Mouse (Mus musculus) cerebellum, adult (tissue): Measurements from ENCODE around the gene Kcnk7.
"Not testable (repeated sequence)": the region's sequence is repeated elsewhere in the genome, so short reads cannot be mapped to it uniquely, and the experiment has no call there.

Source experiments
- ATAC-seq: cut with Nextera tagmentation; 2 replicates; pipeline ENCODE4 v1.9.2; 2017; ENCODE audit warnings: mild to moderate bottlenecking, moderate library complexity, mixed read lengths; ENCODE audit not compliant: insufficient number of reproducible peaks, low FRiP score, low TSS enrichment

Kcnk7 gene

DNA sequence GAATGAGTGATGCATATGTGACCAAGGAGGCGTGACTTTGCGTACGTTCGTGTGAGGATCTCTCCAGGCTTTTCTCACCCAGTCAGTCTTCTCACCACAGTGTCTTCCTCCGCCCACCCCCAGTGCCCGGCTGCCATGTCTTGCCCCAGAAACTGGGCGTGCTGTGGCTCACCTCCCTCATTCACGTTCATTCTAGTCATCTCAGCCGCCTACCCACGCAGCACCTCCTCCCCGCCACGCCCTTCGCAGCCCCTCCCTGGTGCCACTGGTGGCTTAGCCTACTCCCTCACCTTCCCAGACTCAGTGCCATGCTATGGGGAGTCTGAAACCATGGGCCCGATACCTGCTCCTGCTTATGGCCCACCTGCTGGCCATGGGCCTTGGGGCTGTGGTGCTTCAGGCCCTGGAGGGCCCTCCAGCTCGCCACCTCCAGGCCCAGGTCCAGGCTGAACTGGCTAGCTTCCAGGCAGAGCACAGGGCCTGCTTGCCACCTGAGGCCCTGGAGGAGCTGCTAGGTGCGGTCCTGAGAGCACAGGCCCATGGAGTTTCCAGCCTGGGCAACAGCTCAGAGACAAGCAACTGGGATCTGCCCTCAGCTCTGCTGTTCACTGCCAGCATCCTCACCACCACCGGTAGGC is at the start of gene Kcnk7:
Gene Kcnk7 (plus strand): TSS at position 205 of the 638 bp plus-strand sequence.
- ATAC-seq: no peak

DNA sequence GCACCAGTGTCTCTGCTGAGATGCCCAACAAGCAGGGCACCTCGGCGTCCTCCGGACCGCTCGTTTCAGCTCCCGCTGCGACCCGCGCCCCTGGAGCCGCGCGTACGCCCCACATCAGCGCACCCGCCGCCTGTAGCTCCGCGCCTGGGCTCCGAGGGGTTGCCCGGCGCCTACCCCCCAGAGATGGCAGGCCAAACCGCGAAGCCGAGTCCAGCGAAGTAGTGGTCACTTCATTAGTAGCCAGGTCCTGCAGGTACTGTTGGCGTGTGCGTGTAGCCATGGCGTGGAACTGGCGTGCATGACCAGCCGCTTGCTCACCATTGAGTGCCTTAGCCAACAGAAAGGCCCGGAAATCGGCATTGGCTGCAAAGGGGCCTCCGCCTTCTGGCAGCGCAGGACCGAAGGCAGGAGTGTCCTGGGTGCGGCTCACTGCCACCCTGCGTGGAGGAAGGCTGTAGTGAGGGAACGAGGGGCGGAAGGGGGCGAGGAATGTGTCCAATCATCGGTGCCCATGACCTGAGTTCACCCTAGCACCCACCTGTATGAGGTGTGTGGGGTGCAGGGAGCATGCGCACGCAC is 49.4 kb upstream of the Kcnk7 start:
- no peak for ATAC-seq

DNA sequence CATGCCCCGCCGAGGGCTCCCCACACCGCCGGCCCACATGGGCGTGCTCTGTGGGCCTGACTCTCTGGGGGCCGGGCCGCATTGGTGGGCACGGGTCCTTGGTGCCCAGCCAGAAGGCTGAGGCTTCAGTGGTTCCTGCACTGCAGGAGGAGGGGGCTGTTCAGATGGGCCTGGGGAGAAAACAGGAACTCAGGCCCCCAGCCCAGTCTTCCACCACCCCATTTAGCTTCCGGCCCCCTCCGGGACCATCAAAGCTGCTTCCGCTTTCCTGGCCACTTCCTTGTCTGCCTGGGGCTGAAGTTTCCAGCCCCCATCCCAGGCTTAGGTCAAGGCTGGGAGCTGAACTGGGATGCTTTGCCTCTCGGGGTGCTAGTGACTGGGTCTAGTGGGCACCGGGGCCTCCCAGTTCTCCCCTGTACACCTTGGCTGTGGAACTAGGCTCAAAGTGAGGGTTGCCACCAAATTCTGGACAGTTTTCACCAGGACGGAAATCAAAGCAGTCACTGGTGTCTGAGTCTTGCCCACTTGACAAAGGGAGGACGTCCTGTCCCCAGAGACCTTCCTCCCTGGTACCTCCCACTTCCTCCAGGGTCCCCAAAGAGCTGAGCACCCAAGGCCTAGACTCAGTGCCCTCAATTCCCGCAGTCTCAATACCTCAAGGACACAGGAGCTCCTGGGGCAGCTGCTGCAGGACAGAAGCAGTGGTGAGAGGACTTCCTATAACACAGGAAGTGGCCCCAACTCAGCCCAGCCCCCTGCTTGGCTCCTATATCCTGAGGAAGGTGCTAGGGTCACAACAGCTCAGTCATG is 43.0 kb upstream of the Kcnk7 start:
- no peak for ATAC-seq

DNA sequence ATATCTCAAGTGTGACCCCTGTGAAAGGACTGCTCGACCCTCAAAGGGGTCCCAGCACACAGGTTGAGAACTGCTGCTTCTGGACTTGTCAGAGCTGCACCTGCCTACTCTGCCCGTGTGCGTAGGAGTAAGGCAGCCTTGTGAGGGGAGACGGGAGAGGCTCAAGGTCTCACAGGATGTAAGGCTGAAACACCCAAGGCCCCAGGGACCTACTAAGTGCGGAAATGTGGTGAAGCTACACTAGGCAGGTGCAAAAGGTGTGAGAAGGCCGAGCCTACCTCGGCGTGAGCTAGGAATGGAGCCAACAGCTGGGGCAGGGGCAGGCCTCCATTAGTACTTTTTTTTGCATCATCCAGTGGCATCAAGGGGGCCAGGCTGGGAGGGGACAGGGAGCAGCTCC is 41.9 kb upstream of the Kcnk7 start:
- ATAC-seq: no peak

DNA sequence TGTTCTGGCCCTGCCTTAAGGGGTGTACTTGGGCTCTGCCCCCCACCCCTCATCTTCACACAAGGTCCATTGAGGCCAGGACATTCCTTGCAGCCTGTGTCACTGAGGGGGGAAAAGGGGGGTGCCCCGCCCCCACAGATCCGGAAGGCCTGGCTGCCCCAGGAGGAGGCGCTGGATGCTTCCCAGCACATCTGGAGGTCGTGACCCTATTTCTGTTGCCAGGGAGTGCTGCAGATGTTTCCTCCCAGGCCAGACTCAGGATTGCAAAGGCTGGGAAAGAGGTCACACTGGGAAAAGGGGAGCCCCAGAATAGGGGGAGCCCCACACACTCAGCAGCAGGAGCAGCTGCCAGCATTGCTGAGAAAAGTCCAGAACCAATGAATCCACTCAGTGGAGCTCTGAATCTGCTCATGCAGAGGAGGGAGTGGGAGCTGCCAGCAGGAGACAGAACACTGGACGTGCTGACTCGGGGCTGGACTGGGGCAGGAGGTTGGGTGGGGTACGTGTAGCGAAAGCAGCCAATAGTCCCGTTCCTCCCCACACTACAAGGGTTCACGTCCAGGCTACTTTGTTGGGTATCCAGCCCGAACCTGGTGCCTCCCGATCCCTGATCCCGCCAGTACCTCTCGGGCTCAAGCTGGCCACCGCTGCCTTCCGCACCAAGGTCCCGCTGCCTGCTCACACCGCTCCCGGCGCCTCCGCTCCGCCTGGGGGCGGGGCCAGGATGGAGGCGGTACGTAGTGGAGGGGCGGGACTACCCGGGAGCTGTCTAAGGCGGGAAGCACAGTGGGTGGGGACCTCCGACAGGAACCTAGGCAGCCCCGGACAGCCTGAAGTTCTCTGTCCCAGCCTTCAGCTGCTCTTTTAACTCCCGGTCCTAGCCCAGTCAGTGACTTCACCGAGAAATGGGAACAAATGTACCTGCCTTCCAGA is 40.9 kb upstream of the Kcnk7 start, which contains the start of gene Sipa1:
Gene Sipa1 (minus strand): TSS at position 727 of the 933 bp plus-strand sequence.
- 0 out of 2 replicates have a peak, but pooled peaks have one; percentile 42 for ATAC-seq

DNA sequence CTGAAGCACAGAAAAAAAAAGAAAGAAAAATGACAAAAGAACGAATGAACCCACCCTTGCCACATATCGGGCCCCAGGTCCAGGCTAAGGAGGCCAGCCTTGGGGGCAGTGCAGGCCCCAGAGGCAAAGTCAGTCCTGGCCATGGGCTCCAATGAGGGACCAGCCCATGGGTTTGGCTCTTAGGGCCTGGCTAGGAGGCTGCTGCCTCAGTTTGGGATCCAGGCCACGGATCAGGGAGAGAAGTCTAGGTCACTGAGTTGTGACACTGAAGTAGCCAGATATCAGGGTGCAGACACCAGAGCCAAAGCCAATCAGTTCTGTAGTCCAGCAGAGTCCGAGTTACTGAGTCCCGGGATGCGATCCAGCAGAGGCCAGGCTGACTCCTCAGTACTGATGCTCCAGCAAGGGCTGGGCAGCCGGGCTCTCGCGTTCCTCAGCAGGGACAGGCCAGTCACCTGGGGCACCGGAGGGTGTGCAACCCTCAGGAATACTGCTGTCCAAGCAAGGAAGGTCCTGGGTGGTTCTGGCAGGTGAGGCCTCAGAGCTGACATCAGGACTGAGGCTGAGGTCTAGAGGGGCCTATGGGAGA is 39.4 kb upstream of the Kcnk7 start:
- ATAC-seq: no peak

DNA sequence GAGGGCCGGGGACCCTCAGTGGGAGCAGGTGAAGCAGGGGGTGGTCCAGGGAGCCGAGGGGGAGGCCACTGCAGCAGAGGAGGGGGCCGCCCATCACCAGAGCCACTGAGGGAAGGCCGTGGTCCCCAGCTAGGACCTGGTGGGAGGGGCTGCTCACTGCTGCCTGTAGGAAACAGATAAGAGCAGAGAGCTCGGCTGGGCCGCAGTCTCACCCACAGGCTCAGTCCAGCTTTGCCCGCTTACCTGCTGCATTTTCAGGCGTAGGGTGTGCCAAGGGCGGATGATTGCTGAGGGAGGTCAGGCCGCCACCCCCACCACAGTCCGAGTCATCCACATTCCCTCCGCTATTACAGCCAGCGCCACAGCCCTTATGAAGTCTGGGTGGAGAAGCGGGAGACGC is 38.7 kb upstream of the Kcnk7 start:
- ATAC-seq: no peak

DNA sequence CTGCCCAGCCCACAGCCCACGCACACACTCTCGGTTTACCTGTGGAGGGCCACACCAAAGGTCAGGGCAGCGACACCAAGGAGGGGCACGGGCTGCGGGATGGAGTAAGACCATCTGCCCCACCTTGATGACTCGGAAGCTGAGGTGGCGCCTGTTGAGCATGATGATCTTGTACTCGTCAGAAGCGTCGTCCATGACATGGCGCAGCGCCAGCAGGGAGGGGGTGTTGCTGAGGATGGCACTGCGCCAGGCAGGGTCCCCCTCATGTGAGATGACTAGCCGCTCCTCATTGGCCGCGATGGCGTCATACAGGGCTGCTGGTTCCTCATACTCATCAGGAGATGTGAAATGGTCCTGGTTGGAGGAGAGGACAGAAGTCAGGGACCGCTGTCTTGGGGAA is 37.8 kb upstream of the Kcnk7 start:
- ATAC-seq: no peak

DNA sequence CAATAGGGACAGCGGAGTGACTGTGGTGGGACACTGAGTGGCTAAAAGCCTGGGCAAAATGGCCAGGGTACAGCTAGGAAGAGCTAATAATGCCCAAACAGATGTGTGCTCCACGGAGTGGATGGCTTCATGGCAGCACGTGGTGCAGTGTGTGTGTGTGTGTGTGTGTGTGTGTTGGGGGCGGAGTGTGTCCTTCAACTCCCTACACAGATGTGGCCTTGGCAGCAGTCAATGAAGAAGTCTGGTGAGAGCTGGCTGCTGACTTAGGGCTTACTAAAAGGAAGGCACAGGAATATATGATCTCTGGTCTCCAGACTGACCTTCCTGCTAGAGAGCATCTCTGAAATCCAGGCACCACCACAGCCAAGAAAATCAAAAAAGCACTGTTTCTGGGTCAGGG is 35.8 kb upstream of the Kcnk7 start:
- ATAC-seq: no peak

DNA sequence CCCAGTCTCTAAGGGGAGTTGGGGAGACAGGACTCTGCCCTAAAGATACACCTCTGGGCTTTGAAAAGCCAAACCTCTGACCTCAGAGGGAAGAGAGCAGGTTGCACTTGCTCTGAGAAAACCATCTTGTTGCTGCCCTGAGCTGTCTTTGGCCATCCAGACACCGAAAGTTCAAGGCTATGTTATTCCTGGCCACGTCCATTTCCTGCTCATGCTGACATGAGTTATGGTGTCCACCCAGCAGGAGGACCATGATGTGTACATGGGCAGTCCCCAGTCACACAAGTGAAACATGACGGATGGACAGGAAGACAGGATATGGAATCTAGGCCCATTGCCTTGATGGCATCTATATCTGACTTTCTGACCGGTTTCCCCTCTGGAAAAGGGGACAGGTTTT is 23.7 kb upstream of the Kcnk7 start:
- no peak for ATAC-seq

DNA sequence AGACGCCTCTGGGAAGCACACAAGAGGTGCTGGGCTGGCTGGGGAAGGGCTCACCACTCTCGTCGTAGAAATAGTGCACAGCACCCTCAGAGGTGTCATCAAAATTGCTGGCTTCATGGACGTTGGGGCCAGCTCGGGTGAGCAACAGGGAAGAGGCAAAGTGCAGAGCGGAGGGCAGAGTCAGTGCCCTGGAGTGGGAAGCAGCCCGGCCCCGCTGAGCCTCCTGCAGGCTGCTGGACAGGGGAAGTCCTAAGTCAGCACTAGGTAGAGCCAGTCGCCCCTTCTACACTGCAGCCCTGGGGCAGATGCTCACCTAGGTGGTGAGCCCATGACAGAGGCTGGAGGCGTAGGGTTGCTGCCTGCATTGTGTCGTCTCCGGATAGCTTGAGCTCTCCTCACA is 19.9 kb upstream of the Kcnk7 start:
- ATAC-seq: no peak

DNA sequence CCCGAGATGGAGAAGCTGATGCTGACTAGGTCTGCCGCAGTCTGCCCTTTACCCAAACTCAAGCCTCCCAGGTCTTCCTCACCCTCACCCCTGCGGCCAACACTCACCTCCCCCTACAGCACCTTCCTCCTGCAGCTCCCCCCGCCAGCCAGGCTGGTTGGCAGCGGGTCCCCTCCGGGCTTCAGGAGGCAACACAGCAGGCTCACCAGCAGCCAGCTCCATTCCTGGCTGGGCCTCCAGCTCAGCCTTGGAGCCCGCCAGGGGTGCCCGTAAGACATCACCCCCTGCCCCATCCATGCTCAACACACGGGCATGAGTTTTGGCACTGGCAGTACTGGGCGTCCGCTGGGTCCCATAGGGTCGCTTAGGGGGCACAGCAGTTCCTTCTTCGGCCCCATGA is 19.2 kb upstream of the Kcnk7 start:
- no peak for ATAC-seq

DNA sequence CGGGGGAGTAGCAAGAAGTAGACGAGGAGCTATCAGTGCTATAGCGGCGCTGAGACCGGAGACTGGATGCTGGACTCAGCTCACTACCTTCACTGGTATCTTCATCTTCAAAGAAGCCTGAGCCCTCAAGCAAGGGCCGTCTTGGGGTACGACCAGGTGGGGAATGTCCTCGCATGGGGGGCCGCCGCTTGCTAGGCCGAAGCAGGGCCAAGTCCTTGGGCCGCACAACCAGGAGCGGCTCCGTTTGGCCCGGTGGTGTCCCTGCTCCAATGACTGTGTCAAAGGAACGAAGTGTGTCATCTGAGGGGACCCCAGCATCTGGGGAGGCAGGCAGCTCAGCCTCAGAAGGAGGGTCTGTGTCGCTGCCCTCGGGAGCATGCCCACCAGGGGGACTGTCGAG is 18.7 kb upstream of the Kcnk7 start:
- no peak for ATAC-seq

DNA sequence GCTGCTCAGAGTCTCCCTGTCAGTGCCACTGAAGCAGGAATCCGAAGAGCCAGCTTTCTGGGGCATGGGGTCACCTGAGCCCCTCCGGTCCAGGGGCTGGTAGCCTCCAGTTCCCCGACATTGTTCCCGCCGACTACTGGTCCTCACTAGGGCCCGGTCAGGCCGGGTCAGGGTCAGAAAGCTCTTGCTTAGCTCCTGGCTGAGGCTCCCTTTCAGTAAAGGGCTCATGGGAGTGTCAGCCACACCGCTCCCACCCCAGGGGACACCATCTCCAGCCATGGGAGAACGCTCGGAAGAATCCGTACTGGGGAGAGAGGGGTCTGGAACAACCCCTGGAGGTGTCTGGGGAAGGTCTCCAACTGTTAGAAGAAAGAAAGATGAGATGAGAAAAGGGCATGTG is 18.3 kb upstream of the Kcnk7 start:
- no peak for ATAC-seq

DNA sequence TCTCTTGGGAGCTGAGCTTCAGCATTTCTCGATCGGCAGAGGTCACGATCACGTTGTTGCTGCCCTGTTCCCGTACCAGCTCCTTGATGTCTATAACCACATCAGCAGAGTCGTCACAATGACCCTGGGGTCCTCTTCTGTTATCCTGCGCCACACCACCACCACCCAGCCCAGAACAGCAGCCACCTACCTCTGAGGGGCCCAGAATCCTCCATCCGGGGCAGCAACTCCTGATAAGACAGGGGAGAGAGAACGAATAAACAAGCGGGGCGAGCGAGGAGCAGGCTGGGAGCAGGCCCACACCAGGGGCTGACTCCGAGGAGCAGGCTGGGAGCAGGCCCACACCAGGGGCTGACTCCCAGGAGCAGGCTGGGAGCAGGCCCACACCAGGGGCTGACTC is 17.7 kb upstream of the Kcnk7 start:
- ATAC-seq: no peak

DNA sequence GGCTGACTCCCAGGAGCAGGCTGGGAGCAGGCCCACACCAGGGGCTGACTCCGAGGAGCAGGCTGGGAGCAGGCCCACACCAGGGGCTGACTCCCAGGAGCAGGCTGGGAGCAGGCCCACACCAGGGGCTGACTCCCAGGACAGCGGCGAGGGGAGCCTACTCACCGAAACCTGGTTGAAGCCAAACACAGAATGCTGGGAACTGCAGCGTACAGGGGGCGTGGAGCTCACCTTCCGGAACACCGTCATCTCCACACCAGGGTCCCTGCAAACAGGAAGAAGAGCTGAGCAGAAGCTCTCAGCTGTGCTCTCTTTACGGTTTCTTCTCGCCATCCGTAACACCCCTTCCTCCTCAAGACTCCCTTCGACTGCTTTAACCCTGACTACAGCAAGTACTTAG is 17.2 kb upstream of the Kcnk7 start:
- not testable (repeated sequence) for ATAC-seq

DNA sequence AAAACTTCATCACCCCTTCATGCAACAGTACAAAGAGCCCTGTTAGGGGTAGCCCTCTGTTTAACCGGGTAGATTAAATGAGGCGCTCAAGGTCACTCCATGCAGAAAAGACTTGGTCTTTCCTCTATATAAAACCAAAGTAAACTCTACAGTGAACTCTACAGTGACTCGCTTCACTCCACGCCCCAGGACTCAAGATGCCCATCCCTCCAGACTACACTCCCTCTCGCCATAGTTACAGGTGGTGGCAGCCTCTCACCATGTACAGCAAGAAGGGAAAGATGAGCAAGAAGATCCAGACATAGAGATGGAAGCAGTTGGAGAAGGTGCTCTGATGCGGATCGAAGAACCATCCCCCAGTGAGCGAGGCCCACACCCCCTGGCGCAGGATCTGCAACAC is 16.4 kb upstream of the Kcnk7 start:
- ATAC-seq: no peak

DNA sequence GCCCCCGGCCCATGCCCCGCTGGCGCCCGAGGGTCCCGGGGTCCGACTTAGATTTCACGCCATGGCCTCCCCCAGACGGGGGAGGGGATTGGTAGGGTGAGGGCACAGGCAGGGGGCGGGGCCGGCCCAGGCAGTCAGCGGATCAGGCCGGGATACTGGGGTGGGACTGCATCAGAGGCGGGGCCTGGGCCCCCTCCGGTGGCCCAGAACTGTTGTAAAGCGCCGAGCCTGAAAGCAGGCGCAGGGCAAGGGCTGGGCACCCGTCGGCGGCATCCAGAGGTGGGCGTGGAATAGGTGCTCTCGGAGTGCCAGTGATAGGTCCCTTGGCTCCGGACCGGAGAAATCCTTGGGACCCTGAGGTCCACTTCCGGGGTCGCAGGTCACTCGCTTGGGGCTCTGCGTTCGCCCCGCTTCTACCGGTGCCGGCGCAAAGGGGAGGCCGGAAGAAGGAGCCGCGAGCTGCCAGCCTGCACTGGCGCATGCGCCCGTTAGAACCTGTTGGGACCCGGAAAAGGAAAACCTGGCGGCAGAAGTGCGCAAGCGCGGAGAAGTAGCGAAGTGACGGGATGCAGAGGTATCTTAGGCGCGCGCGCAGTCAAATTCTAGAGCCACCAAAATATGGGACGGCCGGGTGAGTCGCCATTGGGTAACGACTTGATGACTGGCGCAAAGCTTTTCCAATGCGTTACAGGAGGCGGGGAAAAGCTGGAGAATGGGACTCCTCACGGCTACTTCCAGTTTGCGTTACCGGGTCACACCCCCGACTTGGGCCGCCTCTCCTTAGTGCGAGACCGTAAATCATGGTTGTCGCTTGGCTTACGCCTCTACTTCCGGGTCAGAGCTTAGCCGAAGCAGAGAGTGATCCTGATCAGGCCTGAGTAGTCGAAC is 15.7 kb upstream of the Kcnk7 start, which contains the start of the genes Map3k11 and Pcnx3:
Gene Map3k11 (plus strand): TSS at position 543 of the 888 bp plus-strand sequence.
Gene Pcnx3 (minus strand): TSS at position 709 of the 888 bp plus-strand sequence.
- ATAC-seq: peak; percentile 86

DNA sequence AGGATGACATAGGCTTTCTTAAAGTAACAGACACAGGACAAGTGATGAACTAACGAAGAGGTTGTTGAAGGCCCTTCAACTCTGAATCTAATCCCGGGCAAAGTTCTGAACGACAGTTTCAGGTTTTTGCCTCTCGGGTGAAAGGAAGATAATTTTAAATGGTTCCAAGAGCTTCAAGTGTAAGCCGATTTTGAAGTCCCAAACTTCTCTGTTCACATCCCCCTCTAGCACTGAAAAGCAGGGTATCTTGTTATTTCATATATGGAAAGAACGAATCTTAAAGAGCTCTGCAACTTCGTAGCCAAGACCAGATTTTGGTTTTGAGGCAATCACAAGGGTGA is 15.1 kb upstream of the Kcnk7 start:
- ATAC-seq: no peak
